Mouse (Mus musculus) large intestine, adult 2 months (tissue): ENCODE results near the gene Svip. TPM values are rescaled to one million over a fixed set of nuclear protein-coding genes. Genes with fewer than 3 reads are reported as not detected.
A peak's percentile ranks its signal among the peaks of the same experiment; 100 is the strongest.

ENCODE experiments used
- DNase-seq: peaks from one replicate; pipeline ENCODE4 v3.0.0-alpha.2; 2012; ENCODE audit warnings: low read depth, low spot score
- WGBS: fragments of 180-500 bp; shearing (Covaris S2); methylation state at CpG from one replicate; pipeline ENCODE4 v1.1.7; 2018; 5-methylcytosine and 5-hydroxymethylcytosine counted together
- polyA plus RNA-seq: library from polyadenylated mRNA; depleted of rRNA; stranded (reverse); fragments of >200 nt; gene quantifications from 2 replicates; pipeline ENCODE4 v1.2.3, GENCODE M21; 2012; rRNA removed

Svip gene
- polyA plus RNA-seq = 4.7 and 7.5 TPM in 2 replicates

DNA sequence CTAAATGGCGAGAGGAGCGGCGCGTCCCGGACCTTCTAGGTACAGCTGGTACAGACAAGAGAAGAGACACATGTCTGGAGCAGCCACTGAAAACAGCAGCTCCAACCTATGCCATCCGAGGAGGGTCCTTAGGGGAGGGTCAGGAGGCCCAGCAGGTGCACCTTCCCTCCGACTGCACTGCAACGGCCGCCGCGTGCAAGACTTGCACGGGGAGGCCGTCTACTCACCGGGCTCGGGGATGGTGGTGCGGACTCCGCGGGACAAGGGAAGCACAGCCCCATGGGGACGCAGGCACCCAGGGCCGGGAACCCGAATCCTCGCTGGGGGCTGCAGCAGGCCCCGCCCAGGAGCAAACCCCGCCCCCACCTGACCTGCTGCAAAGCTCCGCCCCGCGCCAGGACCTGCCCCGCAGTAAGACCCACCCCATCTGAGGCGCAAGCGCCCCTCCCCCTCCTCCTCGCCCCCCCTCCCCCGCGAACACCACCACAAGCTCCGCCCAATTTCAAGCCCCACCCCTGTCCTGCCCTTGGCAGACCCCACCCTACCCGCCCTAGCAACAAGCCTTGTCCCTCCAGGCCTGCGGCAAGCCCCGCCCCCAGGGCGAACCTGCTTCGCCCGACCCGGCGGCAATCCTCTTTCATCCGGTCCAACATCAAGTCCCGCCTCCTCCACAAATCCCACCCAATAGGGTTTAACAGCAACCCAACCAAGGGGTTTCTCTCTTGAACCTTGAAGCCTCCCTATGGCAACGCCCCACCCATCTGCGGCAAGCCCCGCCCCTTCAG, at the start of gene Svip:
Svip (minus strand) TSS at position 508 of the 785 bp plus-strand sequence.
- WGBS = under 1% methylated on average over 41 of the region's 47 CpGs

DNA sequence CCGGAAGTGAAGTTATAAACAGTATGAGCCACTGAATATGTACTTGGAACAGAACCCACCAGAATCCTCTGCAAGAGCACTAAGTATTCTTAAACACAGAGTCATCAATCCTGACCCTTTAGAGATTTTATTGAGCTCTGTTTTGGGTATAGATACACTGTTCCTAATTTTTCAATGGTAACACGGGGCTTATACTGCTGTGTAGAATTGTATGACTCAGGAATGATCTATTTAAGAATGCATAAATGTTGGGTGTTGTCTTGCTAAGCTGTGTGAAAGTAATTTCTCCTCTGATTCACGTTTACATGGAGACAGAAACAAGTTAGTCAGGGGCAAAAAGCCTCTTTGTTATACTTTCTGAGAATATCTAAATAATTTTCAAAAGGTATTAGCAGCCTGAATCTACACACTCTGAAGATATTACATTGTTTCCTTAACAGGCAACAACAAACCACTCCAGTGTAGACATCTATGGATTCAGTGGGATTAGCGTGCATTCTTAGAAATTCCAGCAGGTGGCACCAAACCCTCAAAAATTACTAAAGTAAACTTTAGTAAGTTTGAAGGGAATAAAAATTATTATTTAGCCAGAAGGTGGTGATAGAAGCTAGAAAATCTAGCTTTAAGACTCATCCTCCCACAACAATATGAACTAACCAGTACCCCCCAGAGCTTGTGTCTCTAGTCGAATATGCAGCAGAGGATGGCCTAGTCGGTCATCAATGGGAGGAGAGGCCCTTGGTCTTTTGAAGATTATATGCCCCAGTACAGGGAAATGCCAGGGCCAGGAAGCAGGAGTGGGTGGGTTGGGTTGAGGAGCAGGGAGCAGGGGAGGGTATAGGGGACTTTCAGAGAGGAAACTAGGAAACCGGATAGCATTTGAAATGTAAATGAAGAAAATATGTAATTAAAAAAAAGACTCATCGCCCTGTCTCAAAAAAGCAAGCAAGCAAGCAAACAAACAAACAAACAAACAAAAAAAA, 32.1 kb upstream of the Svip start:
- peak; percentile 11 for DNase-seq
- WGBS = 40% methylated on average over 8 of the region's 8 CpGs

More for the DNA sequence above, at the start of gene Svip:
- peak; percentile 94 for DNase-seq

DNA sequence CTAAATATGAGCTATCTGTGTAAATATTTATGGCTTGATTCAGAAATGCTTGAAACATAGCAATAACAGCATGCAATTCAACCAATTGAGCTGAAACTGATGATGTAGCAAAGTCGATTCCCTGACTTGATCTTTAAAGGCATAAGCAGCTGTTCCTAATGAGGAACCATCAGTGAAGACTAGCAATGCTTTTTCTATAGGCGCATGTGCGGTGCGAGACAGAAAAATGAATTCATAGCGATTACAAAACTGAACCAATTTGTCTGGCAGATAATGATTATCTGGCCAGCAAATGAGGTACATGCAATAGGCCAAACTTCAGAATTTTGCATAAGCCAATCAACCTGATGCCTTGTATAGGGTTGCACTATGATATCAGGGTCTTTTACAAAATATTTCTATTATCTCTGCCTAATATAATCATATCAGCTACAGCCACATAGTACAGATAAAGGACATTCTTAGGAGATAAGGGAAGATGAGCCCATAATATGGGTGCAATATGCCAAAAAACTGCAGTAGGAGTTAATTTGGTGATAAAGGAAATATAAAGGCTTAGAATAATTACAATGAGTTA, 18.3 kb upstream of the Svip start:
- no peak for DNase-seq
- WGBS = 86% methylated on average over 5 of the region's 5 CpGs

- no peak for DNase-seq
- WGBS = 71% methylated on average over 4 of the region's 4 CpGs
Measured at GRCm38 (mm10) chr7:52022039-52022438, 16.2 kb upstream of the Svip start.

GRCm38 (mm10) chr7:52015628-52016027, 9.8 kb upstream of the Svip start, which contains the start of gene 1700015G11Rik:
Gene 1700015G11Rik, minus strand, starts transcription at chr7:52015728.
- WGBS = 87% methylated on average over 3 of the region's 3 CpGs

DNA sequence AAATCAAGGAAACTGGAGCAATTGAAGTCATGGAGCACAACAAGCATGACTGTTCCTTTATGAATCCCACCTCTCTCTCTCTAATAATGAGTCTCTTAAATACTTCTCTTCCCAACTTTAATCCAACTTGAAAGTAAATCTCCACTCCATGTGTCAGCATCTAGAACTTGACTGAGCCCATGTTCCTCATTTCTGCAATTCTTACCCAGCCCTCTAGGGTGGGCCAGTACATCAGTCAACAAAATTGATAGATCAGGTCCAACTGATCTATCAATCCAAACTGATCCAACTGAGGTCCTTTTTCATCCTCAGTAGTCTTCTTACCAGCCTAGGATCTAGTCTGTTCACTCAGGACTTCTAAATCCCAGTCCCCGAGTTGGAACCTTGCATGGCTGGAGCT, 9.4 kb upstream of the Svip start:
- DNase-seq = no peak
- WGBS = 86% methylated on average over 1 of the region's 1 CpGs

More at GRCm38 (mm10) chr7:52015628-52016027, 9.8 kb upstream of the Svip start, which contains the start of gene 1700015G11Rik:
- no peak for DNase-seq

DNA sequence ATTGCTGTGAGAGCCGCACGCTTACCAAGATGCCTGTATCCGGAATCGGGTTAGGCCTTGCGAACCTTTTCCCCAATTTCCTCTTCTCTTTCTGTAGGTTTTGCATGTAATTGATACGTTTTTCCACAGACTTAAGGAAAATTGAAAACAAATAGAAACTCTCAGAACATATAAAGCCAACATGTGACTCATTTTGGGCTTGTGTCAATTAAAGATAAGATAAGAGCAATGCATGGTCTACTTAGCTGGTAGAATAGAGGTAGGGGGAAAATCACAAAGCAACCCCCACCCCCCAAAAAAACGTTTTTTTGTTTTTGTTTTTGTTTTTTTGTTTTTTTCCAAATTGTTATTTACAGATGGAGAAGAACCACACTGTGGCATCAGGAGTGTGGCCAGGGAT, 7.6 kb upstream of the Svip start:
- WGBS = 72% methylated on average over 7 of the region's 7 CpGs

DNA sequence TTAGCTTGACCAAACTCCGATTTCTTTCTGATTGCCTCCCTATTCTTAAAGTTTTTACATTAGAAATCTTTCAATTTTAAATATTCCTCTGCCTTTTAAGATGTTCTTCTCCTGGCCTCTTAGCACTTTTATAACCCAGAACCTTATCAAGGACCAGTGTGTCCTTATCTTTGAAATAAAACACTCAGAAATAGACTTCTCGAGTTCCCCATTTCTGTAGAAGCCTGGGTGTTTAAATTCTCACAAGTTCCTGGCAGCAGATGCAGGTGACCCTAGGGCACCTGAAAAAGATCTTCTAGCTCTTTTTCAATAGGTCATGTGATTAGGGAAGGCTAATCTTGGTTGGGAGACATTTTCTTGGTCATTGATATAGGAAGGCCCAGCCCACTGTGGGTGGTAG, 1.3 kb upstream of the Svip start:
- 55% methylated on average over 2 of the region's 2 CpGs for WGBS
- DNase-seq = no peak

More for the DNA sequence above, 7.6 kb upstream of the Svip start:
- no peak for DNase-seq

DNA sequence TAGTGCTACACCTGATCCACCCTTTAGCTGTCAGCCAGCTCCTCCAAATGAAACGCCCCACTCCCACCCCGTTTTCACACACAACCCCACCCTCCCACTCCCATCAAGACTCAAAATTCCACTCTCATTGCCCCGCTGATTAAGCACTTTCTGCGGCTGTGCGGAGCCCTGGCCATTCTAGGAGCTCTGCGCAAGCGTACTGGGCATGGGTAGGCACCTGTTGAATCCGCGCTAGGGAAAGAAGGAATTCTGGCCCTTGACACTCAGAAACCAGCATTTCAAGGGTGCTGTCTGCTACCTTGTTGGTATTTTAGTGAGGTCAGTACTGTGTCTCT, 445 bp upstream of the Svip start:
- 2% methylated on average over 9 of the region's 9 CpGs for WGBS
- DNase-seq = no peak

GRCm38 (mm10) chr7:51991020-51991419, 14.8 kb downstream of the Svip start:
- WGBS = 90% methylated on average over 3 of the region's 3 CpGs
- DNase-seq = no peak

GRCm38 (mm10) chr7:51986909-51987308, 18.9 kb downstream of the Svip start:
- 30% methylated on average over 6 of the region's 6 CpGs for WGBS
- no peak for DNase-seq

DNA sequence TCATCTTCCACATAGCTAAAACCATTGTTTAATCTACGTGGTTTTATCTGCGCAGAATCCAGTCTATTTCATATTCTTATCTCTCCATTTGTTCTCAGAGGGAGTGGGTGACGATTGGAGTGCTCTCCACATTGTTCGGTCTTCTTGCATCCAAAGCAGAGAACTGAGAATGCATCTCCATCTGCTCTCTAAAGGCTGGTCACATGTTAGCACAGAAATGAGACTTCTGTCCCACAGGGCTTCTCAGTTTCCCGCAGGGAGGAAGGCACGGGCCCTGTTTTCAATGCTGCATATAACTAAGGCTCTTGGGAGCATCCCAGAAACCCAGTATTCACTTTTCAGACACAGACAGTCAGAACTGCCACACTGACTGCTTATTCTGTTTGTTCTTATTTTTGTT, 20.1 kb downstream of the Svip start:
- DNase-seq = no peak
- 84% methylated on average over 6 of the region's 6 CpGs for WGBS

DNA sequence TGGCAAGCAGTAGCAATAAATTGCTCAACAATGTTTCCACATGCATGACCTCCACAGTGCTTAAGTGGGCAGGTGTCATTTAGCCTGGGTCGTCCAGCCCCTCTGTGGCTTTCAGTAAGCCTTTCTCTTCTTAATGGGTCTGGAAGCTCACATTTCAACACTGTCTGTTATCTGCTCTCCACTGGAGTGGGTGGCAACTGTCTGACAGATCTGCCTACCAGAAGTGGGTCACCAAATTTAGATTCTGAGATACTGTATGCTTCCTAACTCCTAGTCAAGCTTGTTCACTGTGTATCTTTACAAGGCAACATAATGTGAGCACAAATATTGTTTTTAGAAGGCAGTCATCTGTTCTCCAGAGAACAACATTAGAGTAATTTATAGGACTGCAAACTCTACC, 23.5 kb downstream of the Svip start:
- WGBS = 22% methylated on average over 1 of the region's 1 CpGs

DNA sequence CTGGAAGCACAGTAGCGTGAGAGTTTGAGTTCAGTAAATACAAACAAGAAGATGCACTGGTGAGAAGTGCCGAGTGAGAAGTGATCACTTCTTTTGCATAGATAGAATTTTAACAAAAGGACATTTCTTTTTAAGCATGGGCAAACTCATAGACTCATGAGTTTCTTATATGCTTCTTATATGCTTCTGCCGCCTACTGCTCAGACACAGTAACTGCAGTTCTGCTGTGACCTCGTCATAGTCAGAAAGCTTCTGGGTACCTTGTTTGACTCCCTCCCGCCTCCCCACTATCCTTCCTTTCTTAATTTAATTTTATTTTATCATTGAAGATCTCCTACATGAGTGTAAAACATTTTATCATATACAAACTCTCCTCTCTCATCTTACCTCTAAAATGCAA, 26.5 kb downstream of the Svip start:
- DNase-seq = no peak

More for the DNA sequence above, 23.5 kb downstream of the Svip start:
- no peak for DNase-seq

DNA sequence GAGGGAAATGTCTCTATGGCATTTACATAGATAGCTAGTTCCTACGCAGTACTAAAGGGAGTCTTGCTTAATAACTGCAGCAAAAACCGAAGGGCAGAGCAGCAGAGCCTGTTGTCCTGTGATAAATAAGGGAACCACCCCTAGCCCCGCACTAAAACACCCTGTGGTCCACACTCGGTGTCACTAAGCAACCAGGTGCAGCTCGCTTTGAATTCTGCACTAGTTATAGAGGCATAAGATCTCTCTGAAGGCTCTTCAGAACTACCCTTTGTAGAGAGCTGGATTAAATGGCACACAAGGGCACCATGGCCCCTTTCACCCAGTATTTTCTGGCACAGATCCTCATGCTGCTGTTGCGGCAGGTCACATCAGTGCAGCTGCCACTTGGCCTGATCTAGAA, 30.6 kb downstream of the Svip start:
- no peak for DNase-seq
- 63% methylated on average over 6 of the region's 6 CpGs for WGBS

More for the DNA sequence above, 26.5 kb downstream of the Svip start:
- WGBS = 47% methylated on average over 5 of the region's 5 CpGs

- DNase-seq = no peak
- WGBS = 82% methylated on average over 2 of the region's 2 CpGs
Measured at GRCm38 (mm10) chr7:51973526-51973925, 32.3 kb downstream of the Svip start.

DNA sequence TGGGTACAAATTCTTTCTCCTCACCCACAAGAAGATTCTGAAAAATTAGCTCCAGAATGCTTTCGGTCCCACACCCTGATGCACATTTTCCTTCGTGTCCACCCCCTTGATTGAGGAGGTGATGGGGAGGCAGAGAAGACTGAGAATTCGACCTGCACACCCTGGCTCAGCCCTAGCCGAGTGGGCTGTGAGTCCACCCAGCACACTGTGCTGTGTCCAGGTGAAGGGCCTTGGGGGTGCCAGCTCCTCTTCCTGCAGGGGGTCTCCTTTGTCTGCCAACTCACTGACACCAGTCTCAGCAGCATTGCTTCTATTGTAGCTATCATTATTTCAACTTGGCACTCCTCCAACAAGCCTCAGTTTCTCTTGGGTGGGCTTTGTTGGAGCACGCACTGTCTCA, 32.7 kb downstream of the Svip start:
- no peak for DNase-seq
- 74% methylated on average over 5 of the region's 5 CpGs for WGBS

DNA sequence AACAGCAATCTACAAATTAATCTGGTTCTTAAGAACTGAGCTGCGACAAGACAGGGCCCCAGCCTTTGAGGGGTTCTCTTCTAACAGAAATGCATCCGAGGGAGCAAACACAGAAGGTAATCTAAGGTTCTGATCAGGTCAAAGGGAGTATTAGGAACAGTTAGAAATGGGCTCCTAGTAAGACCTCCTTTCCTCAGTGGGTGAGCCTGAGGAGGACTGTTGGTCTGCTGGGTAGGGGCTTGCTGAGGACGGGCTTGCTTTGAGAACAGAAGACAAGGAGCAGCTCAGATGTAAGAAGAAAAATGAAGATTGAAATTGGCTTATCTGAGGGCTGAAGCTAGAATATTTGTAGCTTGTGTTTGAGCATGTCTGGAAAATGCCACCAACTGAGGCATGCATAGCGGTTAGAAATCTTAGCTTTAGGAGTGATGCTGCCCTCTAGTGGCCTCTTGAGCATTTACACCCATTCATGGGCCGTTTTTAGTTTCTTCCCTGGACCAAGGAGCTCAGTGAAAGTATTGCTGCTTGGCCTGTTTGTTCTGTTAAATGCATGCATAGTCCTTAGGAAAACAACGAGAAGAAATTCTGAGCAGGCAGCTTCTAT, 33.5 kb downstream of the Svip start:
- peak; percentile 10 for DNase-seq
- 42% methylated on average over 6 of the region's 6 CpGs for WGBS

- no peak for DNase-seq
Measured at GRCm38 (mm10) chr7:51969379-51969778, 36.4 kb downstream of the Svip start.

- no peak for DNase-seq
- whole genome bisulfite sequencing = 71% methylated on average over 4 of the region's 4 CpGs
Measured at GRCm38 (mm10) chr7:51967581-51967980, 38.2 kb downstream of the Svip start.
